ENCODE assay signal across 21 mouse cellular contexts in the genomic region with DNA sequence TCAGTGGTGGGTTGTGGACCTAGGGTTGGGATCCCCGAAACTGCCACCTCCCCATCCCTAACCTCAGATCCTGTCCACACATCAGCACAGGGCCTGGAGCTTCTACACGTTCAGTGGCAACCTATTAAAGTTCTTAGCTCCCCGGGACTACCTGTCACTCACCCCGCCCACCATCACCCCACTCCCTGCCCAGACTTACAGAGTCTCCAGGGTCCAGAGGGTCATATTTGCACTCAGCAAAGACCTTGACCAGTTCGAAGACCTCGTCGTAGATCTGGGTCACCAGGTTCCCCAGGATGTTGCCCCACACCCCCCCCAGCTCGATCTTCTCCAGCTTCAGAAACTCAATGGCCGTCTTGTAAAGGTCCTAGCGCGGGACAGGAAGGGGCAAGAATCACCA. TPM values are rescaled to one million over a fixed set of nuclear protein-coding genes. Genes with fewer than 3 reads are reported as not detected.
DNase-seq lines count a peak whose midpoint lies in the region; ATAC-seq and TF ChIP-seq lines count a peak whose summit lies in the region.
"Had no signal": no experiment of that assay in that cellular context is flagged by ENCODE, and none has a peak within 500 bp of the region (broad histone marks: within the 10 kb centered on the region; RNA-seq: fewer than 3 reads in every experiment).

No protein-coding gene starts in this region.

- no peaks in the 10 kb centered on the region for H3K9me3 ChIP-seq in heart, embryonic 10.5 days
- no peaks in the 10 kb centered on the region for H3K9me3 ChIP-seq in liver, embryonic 16.5 days (replicated peaks; ENCODE audit: control insufficient read depth, low read length)
- no peaks in the 10 kb centered on the region for H3K9me3 ChIP-seq in liver, postnatal 0 days (ENCODE audit: low read length)
- H3K9me3 ChIP-seq in liver, embryonic 12.5 days (replicated peaks): no peaks in the 10 kb centered on the region
- H3K9me3 ChIP-seq in midbrain, embryonic 10.5 days (replicated peaks): no peaks in the 10 kb centered on the region
- no peaks in the 10 kb centered on the region for H3K9me3 ChIP-seq in midbrain, embryonic 11.5 days (ENCODE audit: control insufficient read depth, low read length)
- H3K9me3 ChIP-seq: G1E had no signal

- DNase-seq in heart, embryonic 10.5 days (ENCODE audit: low spot score): no peak
- DNase-seq in heart, adult 8-10 months (ENCODE audit: low spot score): no peak
- no peak for DNase-seq in liver
- DNase-seq in liver, postnatal 0 days: no peak
- no peak for DNase-seq in midbrain, embryonic 10.5 days (ENCODE audit: low spot score)
- DNase-seq in midbrain, embryonic 11.5 days (ENCODE audit: low spot score, missing footprints): no peak
- DNase-seq: adrenal gland, adult 2 months; adrenal gland, adult 8-10 months; adrenal gland, postnatal 10 days; adrenal gland, postnatal 14 days; adrenal gland, postnatal 25 days; adrenal gland, postnatal 36 days; B cell, adult 2 months; cerebellum, adult 11 months; cerebellum, adult 11-12 months had no signal

- no peak overlapping the region for H3K9ac ChIP-seq in liver, embryonic 16.5 days (ENCODE audit: low read depth, low read length)
- no peak overlapping the region for H3K9ac ChIP-seq in liver, postnatal 0 days (replicated peaks)
- H3K9ac ChIP-seq in liver, embryonic 12.5 days: no peak overlapping the region
- H3K9ac ChIP-seq in midbrain, embryonic 11.5 days (ENCODE audit: low read length): no peak overlapping the region

- WGBS in heart, embryonic 10.5 days: 86% methylated on average over 11 of the region's 11 CpGs
- WGBS in liver, embryonic 16.5 days (ENCODE audit: insufficient replicate concordance): 61% methylated on average over 11 of the region's 11 CpGs
- 55% methylated on average over 11 of the region's 11 CpGs for WGBS in liver, postnatal 0 days (ENCODE audit: insufficient replicate concordance)
- 69% methylated on average over 11 of the region's 11 CpGs for WGBS in liver, embryonic 12.5 days (ENCODE audit: insufficient replicate concordance)
- WGBS in midbrain, embryonic 10.5 days: 92% methylated on average over 11 of the region's 11 CpGs
- 89% methylated on average over 11 of the region's 11 CpGs for WGBS in midbrain, embryonic 11.5 days

- no peak overlapping the region for H3K4me2 ChIP-seq in liver, embryonic 16.5 days (ENCODE audit: low read depth, low read length)
- H3K4me2 ChIP-seq in liver, postnatal 0 days (ENCODE audit: low read depth, low read length): peak overlapping the region; percentile 28; the same call in 1 of the 2 replicates
- H3K4me2 ChIP-seq in liver, embryonic 12.5 days: no peak overlapping the region
- H3K4me2 ChIP-seq in midbrain, embryonic 11.5 days: no peak overlapping the region

- no peaks in the 10 kb centered on the region for H3K36me3 ChIP-seq in heart, embryonic 10.5 days
- no peaks in the 10 kb centered on the region for H3K36me3 ChIP-seq in liver, embryonic 16.5 days (ENCODE audit: control insufficient read depth, insufficient read depth)
- H3K36me3 ChIP-seq in liver, postnatal 0 days (replicated peaks; ENCODE audit: insufficient read depth, low read length): no peaks in the 10 kb centered on the region
- H3K36me3 ChIP-seq in liver, embryonic 12.5 days: no peaks in the 10 kb centered on the region
- no peaks in the 10 kb centered on the region for H3K36me3 ChIP-seq in midbrain, embryonic 10.5 days
- no peaks in the 10 kb centered on the region for H3K36me3 ChIP-seq in midbrain, embryonic 11.5 days (ENCODE audit: control insufficient read depth, insufficient read depth, low read length)
- H3K36me3 ChIP-seq: G1E had no signal

- peak; percentile 54; the same call in 1 of the 2 replicates for ATAC-seq in liver, embryonic 16.5 days (ENCODE audit: low read depth)
- ATAC-seq in liver, postnatal 0 days: peak; percentile 75
- no peak for ATAC-seq in liver, embryonic 12.5 days
- ATAC-seq in midbrain, embryonic 11.5 days (ENCODE audit: low FRiP score): no peak
- ATAC-seq: activated CD4-positive, CD25-positive, alpha-beta regulatory T cell, adult 4 months; CD4-positive, CD25-positive, alpha-beta regulatory T cell, adult 4 months; Patski had no signal

- TF ChIP-seq EP300 in liver, postnatal 0 days (IDR thresholded peaks at IDR 0.05; ENCODE audit: low read depth): no peak

- H3K27ac ChIP-seq in heart, embryonic 10.5 days: 0 out of 2 replicates have a peak overlapping the region, but pooled peaks have one; percentile 11
- no peak overlapping the region for H3K27ac ChIP-seq in liver, embryonic 16.5 days (ENCODE audit: low read length)
- no peak overlapping the region for H3K27ac ChIP-seq in liver, postnatal 0 days (ENCODE audit: low read depth)
- H3K27ac ChIP-seq in liver, embryonic 12.5 days: no peak overlapping the region
- 0 out of 2 replicates have a peak overlapping the region, but pooled peaks have one; percentile 13 for H3K27ac ChIP-seq in midbrain, embryonic 10.5 days (replicated peaks)
- no peak overlapping the region for H3K27ac ChIP-seq in midbrain, embryonic 11.5 days (ENCODE audit: low read depth, low read length)

- H3K27me3 ChIP-seq in heart, embryonic 10.5 days (ENCODE audit: insufficient read depth, poor library complexity, severe bottlenecking): peaks cover 8% of the 10 kb centered on the region; the same call in 1 of the 2 replicates
- H3K27me3 ChIP-seq in liver, embryonic 16.5 days (ENCODE audit: control insufficient read depth, insufficient read depth, low read depth, low read length): no peaks in the 10 kb centered on the region
- H3K27me3 ChIP-seq in liver, postnatal 0 days (ENCODE audit: insufficient read depth, low read length): no peaks in the 10 kb centered on the region
- no peaks in the 10 kb centered on the region for H3K27me3 ChIP-seq in liver, embryonic 12.5 days (replicated peaks)
- no peaks in the 10 kb centered on the region for H3K27me3 ChIP-seq in midbrain, embryonic 10.5 days (ENCODE audit: low read depth, poor library complexity, severe bottlenecking)
- H3K27me3 ChIP-seq in midbrain, embryonic 11.5 days (ENCODE audit: control insufficient read depth, insufficient read depth, low read length): no peaks in the 10 kb centered on the region
- H3K27me3 ChIP-seq: Patski had no signal

- no peak overlapping the region for H3K4me3 ChIP-seq in heart, embryonic 10.5 days
- H3K4me3 ChIP-seq in liver, embryonic 16.5 days (ENCODE audit: low read depth, low read length): no peak overlapping the region
- H3K4me3 ChIP-seq in liver, postnatal 0 days (ENCODE audit: low read depth, low read length): no peak overlapping the region
- no peak overlapping the region for H3K4me3 ChIP-seq in liver, embryonic 12.5 days
- H3K4me3 ChIP-seq in midbrain, embryonic 10.5 days: no peak overlapping the region
- no peak overlapping the region for H3K4me3 ChIP-seq in midbrain, embryonic 11.5 days (ENCODE audit: low read depth, low read length)

- H3K4me1 ChIP-seq in heart, embryonic 10.5 days: peaks cover 44% of the 10 kb centered on the region
- no peaks in the 10 kb centered on the region for H3K4me1 ChIP-seq in liver, embryonic 16.5 days (ENCODE audit: control insufficient read depth, low read depth, low read length)
- H3K4me1 ChIP-seq in liver, postnatal 0 days (ENCODE audit: insufficient read depth): peaks cover 10% of the 10 kb centered on the region
- no peaks in the 10 kb centered on the region for H3K4me1 ChIP-seq in liver, embryonic 12.5 days
- 0 out of 2 replicates have a peak, but pooled peaks cover 2% of the 10 kb centered on the region for H3K4me1 ChIP-seq in midbrain, embryonic 10.5 days
- H3K4me1 ChIP-seq in midbrain, embryonic 11.5 days (ENCODE audit: control insufficient read depth, insufficient read depth, low read length): no peaks in the 10 kb centered on the region

- no peak for TF ChIP-seq CTCF in liver, postnatal 0 days (IDR thresholded peaks at IDR 0.05; ENCODE audit: low read depth)

RNA-seq across cellular contexts. Expression of gene Dnah17, which starts 8.8 kb away (rescaled TPM):
- 0.12 and 0.14 TPM in 2 replicates for polyA plus RNA-seq in heart, embryonic 10.5 days (2016; fragmentation: Nextera tagmentation; extraction: Ambion mirVana)
- under 1 TPM; 0.03 to 0.66 (median 0.07) TPM for total RNA-seq in heart, adult 8-10 months (2022)
- 0.20 and 0.40 TPM in 2 replicates for polyA plus RNA-seq in liver, embryonic 16.5 days (2015; fragmentation: Nextera tagmentation; extraction: Ambion mirVana)
- 0.06 and 0.11 TPM in 2 replicates for polyA plus RNA-seq in liver, postnatal 0 days (2015; fragmentation: Nextera tagmentation; extraction: Ambion mirVana)
- 0.06 and 0.10 TPM in 2 replicates for polyA plus RNA-seq in liver, embryonic 12.5 days (2016; fragmentation: Nextera tagmentation; extraction: Ambion mirVana)
- 0.14 and 0.17 TPM in 2 replicates for polyA plus RNA-seq in midbrain, embryonic 10.5 days (2016; fragmentation: Nextera tagmentation; extraction: Ambion mirVana)
- 0.08 and 0.11 TPM in 2 replicates for polyA plus RNA-seq in midbrain, embryonic 11.5 days (2014; fragmentation: Nextera tagmentation; extraction: Ambion mirVana)
- polyA plus RNA-seq: G1E had no signal

Comparison
In these comparisons a context has a peak if more than half of its experiments do, and no peak if none do; other contexts are left out.
1. H3K27ac ChIP-seq: peak in heart, embryonic 10.5 days (single experiment) and midbrain, embryonic 10.5 days (single experiment); none in liver, embryonic 16.5 days (single experiment), liver, postnatal 0 days (single experiment), liver, embryonic 12.5 days (single experiment) and midbrain, embryonic 11.5 days (single experiment).
2. ATAC-seq: peak in liver, embryonic 16.5 days (single experiment) and liver, postnatal 0 days (single experiment); none in liver, embryonic 12.5 days (single experiment) and midbrain, embryonic 11.5 days (single experiment).